Mouse (Mus musculus) heart, adult 11 months (tissue): Measurements from ENCODE around the gene Gss.
"Not testable (repeated sequence)": the region's sequence is repeated elsewhere in the genome, so short reads cannot be mapped to it uniquely, and the experiment has no call there.

ENCODE experiments used
- DNase-seq: peaks from one replicate; pipeline ENCODE4 v3.0.0; 2022

The Gss gene

GRCm38 (mm10) chr2:155613953-155614352 lies 21.3 kb upstream of the Gss start:
- DNase-seq: no peak

DNA sequence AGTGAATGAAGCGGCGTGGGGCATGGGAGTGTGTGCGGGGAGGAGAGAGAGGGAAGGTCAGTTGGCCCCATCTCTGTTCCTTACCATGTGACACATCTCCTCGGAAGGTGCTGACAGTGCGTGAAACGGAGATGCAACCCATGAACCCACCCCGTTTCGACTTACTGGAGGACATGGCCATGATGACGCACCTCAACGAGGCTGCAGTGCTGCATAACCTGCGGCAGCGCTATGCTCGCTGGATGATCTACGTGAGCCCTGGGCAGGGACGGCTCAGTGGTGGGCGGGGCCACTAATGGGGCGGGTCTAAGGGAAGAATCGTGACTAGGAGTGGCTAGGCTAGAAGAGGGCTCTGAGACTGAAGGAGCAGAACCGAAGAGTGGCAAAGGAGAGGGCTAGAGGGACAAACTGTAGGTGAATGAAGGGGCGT lies 20.7 kb upstream of the Gss start:
- peak; percentile 93 for DNase-seq

DNA sequence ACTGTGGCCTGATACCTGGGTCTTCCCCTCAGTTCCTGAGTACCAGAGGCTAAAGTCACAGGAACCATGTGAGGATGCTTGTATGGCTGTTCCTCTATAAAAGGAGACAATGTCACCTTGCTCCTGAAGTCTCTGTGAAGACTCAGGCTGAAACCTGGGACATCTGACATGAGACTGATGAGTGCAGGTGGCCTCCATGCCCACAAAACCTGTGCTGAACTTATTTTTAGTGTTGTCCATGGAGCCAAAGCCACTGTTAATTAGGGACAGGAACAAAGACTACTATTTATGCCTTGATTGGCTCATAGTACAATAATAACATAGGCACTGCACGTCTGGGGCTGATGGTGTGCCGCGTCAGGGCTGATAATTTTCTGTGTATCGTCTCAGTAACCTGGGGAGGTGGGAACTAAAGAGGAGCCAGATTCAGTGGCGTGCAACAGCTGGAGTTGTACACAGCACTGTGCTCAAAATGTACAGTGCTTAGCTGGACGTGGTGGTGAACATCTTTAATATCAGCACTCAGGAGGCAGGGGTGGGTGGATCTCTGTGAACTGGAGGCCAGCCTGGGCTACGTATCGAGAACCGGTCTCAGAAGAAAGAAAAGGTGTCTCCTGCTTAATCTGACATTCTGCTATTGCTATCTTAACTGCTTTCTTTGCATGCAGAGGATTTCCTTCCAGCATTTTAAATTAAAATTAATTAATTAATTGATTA lies 19.4 kb upstream of the Gss start:
- DNase-seq: no peak

DNA sequence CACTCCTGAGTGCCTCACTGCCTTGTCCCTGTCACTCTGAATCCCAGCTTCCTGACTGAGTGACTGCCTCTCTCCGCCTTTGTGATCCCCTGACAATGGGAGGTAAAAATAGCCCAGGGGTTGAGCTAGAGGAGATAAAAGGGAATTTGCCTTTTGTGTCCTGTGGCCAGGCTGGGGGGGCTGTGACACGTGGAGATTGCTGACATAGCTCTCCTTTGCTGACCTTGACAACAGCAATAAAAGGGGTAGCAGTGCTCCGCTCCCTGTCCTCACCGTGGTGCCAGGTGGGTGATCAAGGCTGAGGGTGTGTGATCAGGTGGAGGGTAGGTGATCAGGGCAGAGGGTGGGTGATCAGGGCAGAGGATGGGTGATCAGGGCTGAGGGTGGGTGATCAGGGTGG lies 18.4 kb upstream of the Gss start, which contains the start of gene Myh7b:
TSS of gene Myh7b (plus strand) at position 235 of the 400 bp plus-strand sequence.
- DNase-seq: peak; percentile 97

- peak; percentile 96 for DNase-seq
Measured at GRCm38 (mm10) chr2:155606360-155606759, 13.8 kb upstream of the Gss start.

- not testable (repeated sequence) for DNase-seq
Measured at GRCm38 (mm10) chr2:155605236-155605589, 12.6 kb upstream of the Gss start.

DNA sequence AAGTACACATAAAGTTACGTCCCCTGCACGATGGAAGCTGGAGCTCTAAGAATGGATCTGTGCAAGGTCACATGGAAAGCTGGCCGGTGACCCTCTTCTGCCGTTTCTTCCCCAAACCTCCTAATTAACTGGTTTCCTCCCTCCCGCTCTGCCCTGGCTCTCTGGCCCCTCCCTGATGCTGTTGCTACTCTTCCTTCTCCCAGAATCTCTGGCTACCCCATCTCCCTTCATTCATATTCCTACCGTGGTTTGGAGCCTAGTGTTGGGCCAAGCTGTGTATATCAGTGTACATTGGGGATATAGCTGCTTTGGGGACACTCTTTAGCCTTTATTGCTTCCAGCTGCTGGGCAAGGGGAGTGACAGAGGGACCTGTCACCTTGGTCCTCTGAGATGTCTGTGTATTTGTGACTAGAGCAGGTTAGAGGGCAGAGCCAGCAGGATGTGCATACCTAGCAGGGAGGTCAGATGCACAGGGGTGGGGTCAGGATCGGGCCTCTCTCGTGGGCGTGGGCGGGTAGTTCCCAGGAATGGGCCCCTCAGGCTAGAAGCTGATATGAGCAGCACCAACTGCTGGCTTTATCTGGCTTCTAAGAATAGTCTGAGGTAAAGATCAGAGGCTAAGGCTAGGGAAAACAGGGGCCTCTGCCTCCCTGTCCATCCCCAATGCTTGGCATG lies 12.1 kb upstream of the Gss start:
- DNase-seq: no peak

DNA sequence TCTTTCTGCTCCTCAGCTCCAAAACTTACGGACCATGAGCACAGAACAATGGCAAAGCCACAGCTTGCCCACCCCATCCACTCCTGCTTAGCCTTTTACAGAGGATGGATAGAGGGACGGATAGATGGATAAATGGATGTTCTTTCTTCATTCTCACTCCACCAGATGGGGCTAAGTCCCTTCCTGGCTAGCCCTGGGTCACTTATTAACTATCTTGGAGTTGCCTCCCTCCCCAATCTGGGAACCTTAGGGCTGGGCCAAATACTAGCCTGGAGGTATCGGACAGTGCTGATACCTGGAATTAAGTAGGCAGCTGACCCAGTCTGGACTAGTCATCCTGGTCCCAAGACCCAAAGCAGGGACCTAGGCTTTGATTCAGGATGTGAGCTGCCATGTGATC lies 11.1 kb upstream of the Gss start:
- no peak for DNase-seq

- no peak for DNase-seq
Measured at GRCm38 (mm10) chr2:155595516-155595915, 2.9 kb upstream of the Gss start.

DNA sequence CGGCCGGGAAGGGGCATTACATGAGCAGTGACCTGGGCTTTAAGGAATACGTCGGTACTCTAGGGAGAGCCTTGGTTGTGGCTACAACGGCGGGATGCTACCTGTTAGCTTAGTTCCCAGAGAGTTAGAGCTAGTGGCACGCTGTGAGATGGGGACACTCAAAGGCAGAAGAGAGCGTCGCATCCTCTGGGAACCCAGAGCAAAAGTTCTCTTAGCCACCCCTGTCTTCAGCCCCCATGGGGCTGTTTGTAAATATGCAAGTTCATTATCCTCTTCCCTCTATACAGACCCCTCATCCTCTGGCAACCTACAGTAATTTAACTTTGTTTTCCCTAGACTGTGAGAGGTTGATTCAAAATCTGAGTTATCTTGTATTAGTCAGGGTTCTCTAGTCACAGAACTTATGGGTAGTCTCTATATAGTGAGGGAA lies 259 bp upstream of the Gss start:
- no peak for DNase-seq

- DNase-seq: no peak
Measured at GRCm38 (mm10) chr2:155591676-155592075, 934 bp downstream of the Gss start.

GRCm38 (mm10) chr2:155590876-155591275 lies 1.7 kb downstream of the Gss start:
- DNase-seq: no peak

DNA sequence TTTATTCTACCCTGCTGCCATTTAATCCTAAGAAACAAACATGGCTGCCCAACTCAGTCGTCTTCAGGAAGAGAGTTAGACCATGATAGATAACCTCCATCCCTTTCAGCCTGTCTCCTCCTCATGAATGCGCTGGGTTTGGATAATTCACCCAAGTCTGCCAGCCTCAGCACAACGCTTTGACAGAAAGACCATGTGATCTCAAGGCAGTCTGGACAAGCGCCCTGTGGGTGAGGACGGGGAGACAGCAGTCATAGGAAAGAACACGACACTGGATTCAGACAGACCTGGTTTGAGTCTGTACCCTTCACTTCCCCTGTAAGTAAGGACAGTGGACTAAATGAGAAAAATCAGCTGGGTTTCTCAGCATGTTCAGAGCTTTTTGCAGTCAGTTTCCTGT lies 3.1 kb downstream of the Gss start:
- DNase-seq: no peak

- DNase-seq: no peak
Measured at GRCm38 (mm10) chr2:155588136-155588535, 4.5 kb downstream of the Gss start.

DNA sequence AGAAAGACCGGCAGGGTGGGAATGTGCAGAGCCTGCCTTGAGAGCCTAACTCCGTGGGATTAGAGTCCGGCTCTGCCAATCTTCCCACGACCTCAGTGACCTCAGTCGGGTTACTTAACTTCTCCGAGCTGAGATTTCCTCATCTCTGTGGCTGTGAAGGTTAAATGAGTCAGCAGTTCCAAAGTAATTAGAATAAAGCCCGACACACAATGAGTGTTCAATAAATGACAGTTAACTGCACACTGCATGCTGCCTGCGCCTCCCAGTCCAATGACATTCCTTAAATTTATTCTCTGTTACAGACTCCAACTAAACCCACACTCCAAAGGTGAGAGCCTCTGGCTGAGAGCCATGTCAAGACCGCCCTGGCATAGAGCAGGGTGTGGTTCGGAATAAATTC lies 7.1 kb downstream of the Gss start:
- DNase-seq: no peak

- no peak for DNase-seq
Measured at GRCm38 (mm10) chr2:155585082-155585481, 7.5 kb downstream of the Gss start.

DNA sequence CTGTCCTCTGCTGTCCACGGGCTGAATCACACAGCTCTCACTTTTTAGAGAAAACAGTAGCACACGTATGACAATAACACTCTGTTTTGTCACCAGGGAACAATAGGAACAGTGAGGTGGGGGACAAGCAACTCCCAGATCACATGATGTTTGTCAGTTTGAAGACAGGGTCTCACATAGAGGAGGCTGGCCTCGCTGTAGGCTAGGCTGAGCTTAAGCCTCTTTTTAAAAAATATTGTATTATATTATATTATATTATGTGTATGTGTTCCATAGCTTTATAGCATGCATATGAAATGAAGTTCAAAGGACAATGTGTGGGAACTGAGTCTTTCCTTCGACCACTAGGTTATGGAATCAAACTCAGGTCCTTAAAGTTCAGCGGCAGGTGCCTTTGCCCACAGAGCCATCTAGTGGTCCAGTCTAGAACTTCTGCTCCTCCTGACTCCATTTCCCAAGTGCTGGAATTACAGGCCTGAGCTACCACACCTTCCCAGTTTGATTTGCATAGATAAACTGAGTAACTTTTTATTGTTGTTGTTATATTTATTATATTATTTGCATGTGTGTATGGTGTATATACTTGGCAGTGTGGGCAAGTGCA lies 8.6 kb downstream of the Gss start:
- no peak for DNase-seq

- DNase-seq: no peak
Measured at GRCm38 (mm10) chr2:155582996-155583395, 9.6 kb downstream of the Gss start.

GRCm38 (mm10) chr2:155582384-155582995 lies 10.1 kb downstream of the Gss start:
- DNase-seq: no peak

DNA sequence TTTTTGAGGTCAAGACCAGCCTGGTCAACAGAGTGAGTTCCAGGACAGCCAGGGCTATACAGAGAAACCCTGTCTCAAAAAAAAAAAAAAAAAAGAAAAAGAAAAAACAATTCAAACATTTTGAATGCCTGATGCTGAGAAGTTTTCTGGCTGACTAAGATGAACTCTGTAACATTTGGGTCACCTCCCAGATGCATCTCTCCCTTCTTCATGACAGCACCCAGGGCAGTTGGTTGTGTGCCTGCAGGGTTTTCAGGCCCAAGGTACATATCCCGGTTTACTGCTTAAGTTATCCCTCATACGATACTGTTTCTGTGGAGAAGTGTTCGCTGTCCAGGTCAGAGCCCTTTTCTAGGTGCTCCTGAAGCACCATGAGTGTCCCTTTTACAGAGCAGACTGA lies 12.3 kb downstream of the Gss start:
- DNase-seq: no peak

DNA sequence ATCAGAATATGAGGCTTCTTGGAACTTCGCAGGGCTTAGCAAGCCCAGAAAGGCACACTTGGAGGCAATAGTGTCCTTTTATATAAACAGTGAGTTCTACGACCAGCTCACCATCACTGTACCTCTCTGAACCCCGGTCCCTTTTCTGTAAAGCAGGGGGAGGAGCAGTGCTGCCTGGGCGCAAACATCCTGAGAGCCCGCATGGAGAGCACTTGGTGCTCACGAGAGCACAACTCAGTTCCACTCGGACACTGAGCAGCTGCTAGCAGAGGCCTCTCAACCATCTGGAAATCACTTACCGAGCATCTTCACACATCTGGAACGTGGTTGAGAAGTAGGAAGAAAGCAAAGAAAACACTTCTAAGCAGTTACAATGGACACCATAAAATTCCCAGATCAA lies 16.0 kb downstream of the Gss start:
- peak; percentile 42 for DNase-seq

- no peak for DNase-seq
Measured at GRCm38 (mm10) chr2:155574700-155575099, 17.9 kb downstream of the Gss start.

- DNase-seq: no peak
Measured at GRCm38 (mm10) chr2:155573996-155574395, 18.6 kb downstream of the Gss start.

DNA sequence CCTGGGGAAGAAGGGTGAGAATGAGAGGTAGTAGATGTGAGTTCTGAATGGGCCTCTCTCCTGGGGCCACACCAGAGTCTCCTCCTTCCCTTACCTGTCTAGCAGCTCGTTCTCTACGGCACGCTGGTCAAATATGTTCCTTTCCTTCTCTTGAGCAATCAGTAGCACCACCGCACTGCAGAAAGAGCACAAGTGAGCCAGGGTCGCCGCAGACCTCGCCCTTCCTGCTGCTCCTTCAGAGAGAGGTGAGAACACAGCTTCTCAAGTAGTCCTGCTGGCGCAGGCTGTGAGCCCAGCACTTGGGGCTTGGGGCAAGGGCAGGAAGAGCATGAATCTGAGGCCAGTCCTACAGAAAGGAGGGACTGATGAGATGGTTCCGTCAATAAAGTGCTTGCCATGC lies 19.6 kb downstream of the Gss start:
- DNase-seq: no peak
